Comparison of ENCODE assay signal across 25 mouse cellular contexts in the genomic region with DNA sequence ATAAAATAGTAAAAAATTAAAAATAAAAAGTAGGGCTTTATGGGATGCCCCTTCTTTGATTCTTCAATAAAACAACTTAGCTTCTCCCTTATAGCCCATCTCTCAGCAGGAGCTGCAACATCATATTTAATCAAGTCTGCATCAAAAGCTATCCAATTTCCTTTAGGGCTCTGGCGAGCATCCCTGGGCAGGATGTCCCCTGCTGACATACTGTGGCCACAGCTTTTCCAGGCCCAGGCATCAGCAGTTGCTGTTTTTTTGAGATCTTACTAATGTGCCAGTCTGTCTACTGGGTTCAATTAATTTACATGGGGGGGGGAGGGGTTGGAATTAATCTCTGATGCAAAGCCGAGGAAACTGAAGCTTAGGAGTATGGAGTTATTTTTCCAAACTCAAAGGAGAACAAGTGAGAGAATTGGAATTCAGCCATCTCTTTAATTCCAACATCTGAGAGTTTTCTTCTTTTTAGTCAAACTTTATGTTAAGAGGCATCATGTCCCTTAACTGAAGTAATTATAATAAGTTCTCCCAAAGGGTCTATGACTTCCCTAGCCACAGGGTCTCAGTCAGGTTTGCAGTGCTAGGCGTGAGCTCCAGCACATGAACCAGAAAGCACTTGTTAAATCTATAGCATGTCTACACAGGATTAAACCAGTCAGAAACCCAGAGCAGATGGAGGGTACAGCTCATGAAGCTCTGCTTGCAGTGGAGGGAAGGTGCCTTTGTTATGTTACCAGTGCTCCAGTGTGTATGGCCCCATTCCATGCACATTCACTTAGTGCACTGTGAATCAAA.
A peak's percentile ranks its signal among the peaks of the same experiment; 100 is the strongest.
DNase-seq lines count a peak whose midpoint lies in the region; ATAC-seq and TF ChIP-seq lines count a peak whose summit lies in the region.
"Had no signal": no experiment of that assay in that cellular context is flagged by ENCODE, and none has a peak within 500 bp of the region (broad histone marks: within the 10 kb centered on the region; RNA-seq: fewer than 3 reads in every experiment).

No protein-coding gene starts in this region.

- no peak overlapping the region for H3K4me3 ChIP-seq in hindbrain, embryonic 14.5 days (replicated peaks; ENCODE audit: low read length)
- H3K4me3 ChIP-seq in hindbrain, embryonic 11.5 days (ENCODE audit: low read depth, low read length): no peak overlapping the region
- no peak overlapping the region for H3K4me3 ChIP-seq in cerebellum, adult 2 months (replicated peaks; ENCODE audit: insufficient read depth, low read depth, low read length)
- H3K4me3 ChIP-seq: embryonic facial prominence, embryonic 15.5 days; intestine, embryonic 15.5 days; kidney, embryonic 15.5 days; megakaryocyte, embryonic 14.5 days; neural tube, embryonic 15.5 days; stomach, embryonic 15.5 days had no signal

- no peak overlapping the region for H3K27ac ChIP-seq in hindbrain, embryonic 14.5 days
- no peak overlapping the region for H3K27ac ChIP-seq in hindbrain, embryonic 11.5 days (ENCODE audit: low read depth, low read length)
- no peak overlapping the region for H3K27ac ChIP-seq in cerebellum, adult 2 months (ENCODE audit: insufficient read depth, low read length)
- H3K27ac ChIP-seq: embryonic facial prominence, embryonic 15.5 days; intestine, embryonic 15.5 days; kidney, embryonic 15.5 days; neural tube, embryonic 15.5 days; stomach, embryonic 15.5 days had no signal

- H3K27me3 ChIP-seq in hindbrain, embryonic 14.5 days (ENCODE audit: control insufficient read depth, insufficient read depth, low read length): no peaks in the 10 kb centered on the region
- no peaks in the 10 kb centered on the region for H3K27me3 ChIP-seq in hindbrain, embryonic 11.5 days (ENCODE audit: control insufficient read depth, insufficient read depth, low read length)
- no peaks in the 10 kb centered on the region for H3K27me3 ChIP-seq in cerebellum, adult 2 months (ENCODE audit: control insufficient read depth, insufficient read depth, low read length)
- H3K27me3 ChIP-seq: CH12.LX; embryonic facial prominence, embryonic 15.5 days; intestine, embryonic 15.5 days; kidney, embryonic 15.5 days; megakaryocyte, embryonic 14.5 days; neural tube, embryonic 15.5 days; stomach, embryonic 15.5 days had no signal

- no peak overlapping the region for H3K4me2 ChIP-seq in hindbrain, embryonic 14.5 days (replicated peaks)
- H3K4me2 ChIP-seq in hindbrain, embryonic 11.5 days (replicated peaks; ENCODE audit: low read depth, low read length): no peak overlapping the region
- H3K4me2 ChIP-seq: embryonic facial prominence, embryonic 15.5 days; intestine, embryonic 15.5 days; kidney, embryonic 15.5 days; neural tube, embryonic 15.5 days; stomach, embryonic 15.5 days had no signal

- H3K9me3 ChIP-seq in hindbrain, embryonic 14.5 days (ENCODE audit: control insufficient read depth, low read length): no peaks in the 10 kb centered on the region
- no peaks in the 10 kb centered on the region for H3K9me3 ChIP-seq in hindbrain, embryonic 11.5 days (ENCODE audit: control insufficient read depth, low read length)
- H3K9me3 ChIP-seq: embryonic facial prominence, embryonic 15.5 days; intestine, embryonic 15.5 days; kidney, embryonic 15.5 days; megakaryocyte, embryonic 14.5 days; neural tube, embryonic 15.5 days; stomach, embryonic 15.5 days had no signal

- TF ChIP-seq POLR2A in cerebellum, adult 2 months (IDR thresholded peaks at IDR 0.05; ENCODE audit: borderline replicate concordance, insufficient read depth, low read length): no peak

- H3K4me1 ChIP-seq in hindbrain, embryonic 14.5 days (replicated peaks; ENCODE audit: control insufficient read depth, insufficient read depth, low read length): no peaks in the 10 kb centered on the region
- no peaks in the 10 kb centered on the region for H3K4me1 ChIP-seq in hindbrain, embryonic 11.5 days (replicated peaks; ENCODE audit: control insufficient read depth, insufficient read depth, low read length)
- H3K4me1 ChIP-seq in cerebellum, adult 2 months (ENCODE audit: control insufficient read depth, insufficient read depth, low read length): peaks cover 4% of the 10 kb centered on the region
- H3K4me1 ChIP-seq: embryonic facial prominence, embryonic 15.5 days; intestine, embryonic 15.5 days; kidney, embryonic 15.5 days; megakaryocyte, embryonic 14.5 days; neural tube, embryonic 15.5 days; stomach, embryonic 15.5 days had no signal

- ATAC-seq in hindbrain, embryonic 14.5 days (ENCODE audit: low FRiP score): peak; percentile 24; the same call in 1 of the 2 replicates
- ATAC-seq in hindbrain, embryonic 11.5 days (ENCODE audit: low FRiP score): no peak
- ATAC-seq: intestine, embryonic 15.5 days; liver, postnatal 0 days; midbrain, embryonic 16.5 days had no signal

- no peak overlapping the region for H3K9ac ChIP-seq in hindbrain, embryonic 14.5 days
- H3K9ac ChIP-seq in hindbrain, embryonic 11.5 days (ENCODE audit: low read depth, low read length): no peak overlapping the region
- H3K9ac ChIP-seq: embryonic facial prominence, embryonic 15.5 days; intestine, embryonic 15.5 days; kidney, embryonic 15.5 days; liver, postnatal 0 days; neural tube, embryonic 15.5 days; stomach, embryonic 15.5 days had no signal

- no peak for DNase-seq in hindbrain, embryonic 14.5 days (ENCODE audit: low spot score)
- DNase-seq in hindbrain, embryonic 11.5 days (ENCODE audit: low spot score): no peak
- DNase-seq in brain, adult 2 months (ENCODE audit: low read depth, low spot score): peak; percentile 65
- peak; percentile 59 to 75 for DNase-seq in cerebellum, adult 2 months
- DNase-seq in cerebellum, postnatal 36 days: peak; percentile 53 to 60
- no peak for DNase-seq in kidney, adult 18-20 months
- DNase-seq in ovary, postnatal 10 days (ENCODE audit: low spot score): no peak
- DNase-seq: adrenal gland, postnatal 36 days; gastrocnemius, postnatal 10 days; heart, adult 18-20 months; kidney, postnatal 4 days; layer of hippocampus, adult 9-11 months; liver; liver, postnatal 0 days; lung, postnatal 10 days; right cerebral cortex, postnatal 25 days; thymus, adult 2 months had no signal

- TF ChIP-seq CTCF in cerebellum, adult 2 months (IDR thresholded peaks at IDR 0.05; ENCODE audit: borderline replicate concordance, insufficient read depth, low read depth, low read length): no peak

- H3K36me3 ChIP-seq in hindbrain, embryonic 14.5 days (replicated peaks; ENCODE audit: control insufficient read depth, insufficient read depth): no peaks in the 10 kb centered on the region
- no peaks in the 10 kb centered on the region for H3K36me3 ChIP-seq in hindbrain, embryonic 11.5 days (ENCODE audit: control insufficient read depth, insufficient read depth, low read length)
- H3K36me3 ChIP-seq: embryonic facial prominence, embryonic 15.5 days; intestine, embryonic 15.5 days; kidney, embryonic 15.5 days; neural tube, embryonic 15.5 days; stomach, embryonic 15.5 days had no signal

- WGBS in hindbrain, embryonic 14.5 days: 67% methylated on average over 3 of the region's 3 CpGs
- 68% methylated on average over 3 of the region's 3 CpGs for WGBS in hindbrain, embryonic 11.5 days
- 36% methylated on average over 3 of the region's 3 CpGs for WGBS in cerebellum, adult 2 months

Comparison
In these comparisons a context has a peak if more than half of its experiments do, and no peak if none do; other contexts are left out.
1. DNase-seq: peak in brain, adult 2 months (single experiment), cerebellum, adult 2 months (2 of 2) and cerebellum, postnatal 36 days (2 of 2); none in hindbrain, embryonic 14.5 days (single experiment), hindbrain, embryonic 11.5 days (single experiment), kidney, adult 18-20 months (single experiment) and ovary, postnatal 10 days (single experiment).